Mouse (Mus musculus): ENCODE data around the gene Olfr710. TPM values are rescaled to one million over a fixed set of nuclear protein-coding genes. Genes with fewer than 3 reads are reported as not detected.
"Not testable (repeated sequence)": the region's sequence is repeated elsewhere in the genome, so short reads cannot be mapped to it uniquely, and the experiment has no call there.

Gene Olfr710
- polyA plus RNA-seq (2015; fragmentation: Nextera tagmentation; extraction: Ambion mirVana): not detected in 2 replicates

- Histone ChIP-seq H3K27me3 (no peaks in the 10 kb centered on the region), H3K4me3 (replicated peaks) (no peak within 1 kb of the TSS), H3K4me1 (no peaks in the 10 kb centered on the region), H3K9me3 (replicated peaks) (no peaks in the 10 kb centered on the region), H3K27ac (replicated peaks) (no peak within 1 kb of the TSS), H3K4me2 (replicated peaks) (no peak within 1 kb of the TSS), H3K36me3 (no peaks in the 10 kb centered on the region), H3K9ac (no peak within 1 kb of the TSS)
- no peak for ATAC-seq (ENCODE audit: insufficient number of reproducible peaks, low FRiP score, low TSS enrichment, low read depth)
- WGBS: 64% methylated on average over 3 of the region's 3 CpGs
Observed at GRCm38 (mm10) chr7:106948212-106948611, at the start of gene Olfr710. Gene Olfr710, minus strand, starts transcription at chr7:106948312.

- 93% methylated on average over 3 of the region's 3 CpGs for WGBS
- ATAC-seq (ENCODE audit: insufficient number of reproducible peaks, low FRiP score, low TSS enrichment, low read depth): no peak
- Histone ChIP-seq H3K27ac (replicated peaks) (no peak overlapping the region), H3K36me3 (no peaks in the 10 kb centered on the region), H3K4me1 (no peaks in the 10 kb centered on the region), H3K9ac (no peak overlapping the region), H3K9me3 (replicated peaks) (no peaks in the 10 kb centered on the region), H3K27me3 (no peaks in the 10 kb centered on the region), H3K4me2 (replicated peaks) (no peak overlapping the region), H3K4me3 (replicated peaks) (no peak overlapping the region)
Observed at GRCm38 (mm10) chr7:106985236-106985635, 37.1 kb upstream of the Olfr710 start.

- WGBS: 33% methylated on average over 1 of the region's 1 CpGs
- Histone ChIP-seq H3K4me1 (no peaks in the 10 kb centered on the region), H3K9ac (no peak within 1 kb of the TSS), H3K9me3 (replicated peaks) (no peaks in the 10 kb centered on the region), H3K27ac (replicated peaks) (no peak within 1 kb of the TSS), H3K4me2 (replicated peaks) (no peak within 1 kb of the TSS), H3K4me3 (replicated peaks) (no peak within 1 kb of the TSS), H3K36me3 (no peaks in the 10 kb centered on the region), H3K27me3 (no peaks in the 10 kb centered on the region)
- no peak for ATAC-seq (ENCODE audit: insufficient number of reproducible peaks, low FRiP score, low TSS enrichment, low read depth)
Observed at GRCm38 (mm10) chr7:106975353-106975752, 27.2 kb upstream of the Olfr710 start, which contains the start of gene Olfr711. Gene Olfr711, minus strand, starts transcription at chr7:106975453.

- ATAC-seq (ENCODE audit: insufficient number of reproducible peaks, low FRiP score, low TSS enrichment, low read depth); H3K4me3 ChIP-seq (replicated peaks); H3K4me2 ChIP-seq (replicated peaks); H3K27me3 ChIP-seq; H3K9me3 ChIP-seq (replicated peaks); H3K9ac ChIP-seq; H3K27ac ChIP-seq (replicated peaks); H3K36me3 ChIP-seq; H3K4me1 ChIP-seq: not testable (repeated sequence)
Observed at GRCm38 (mm10) chr7:106967503-106967902, 19.4 kb upstream of the Olfr710 start.

- Histone ChIP-seq H3K4me2 (replicated peaks) (no peak within 1 kb of the TSS), H3K4me1 (no peaks in the 10 kb centered on the region), H3K4me3 (replicated peaks) (no peak within 1 kb of the TSS), H3K36me3 (no peaks in the 10 kb centered on the region), H3K9ac (no peak within 1 kb of the TSS), H3K27me3 (no peaks in the 10 kb centered on the region), H3K9me3 (replicated peaks) (no peaks in the 10 kb centered on the region), H3K27ac (replicated peaks) (no peak within 1 kb of the TSS)
- no peak for ATAC-seq (ENCODE audit: insufficient number of reproducible peaks, low FRiP score, low TSS enrichment, low read depth)
- 77% methylated on average over 1 of the region's 1 CpGs for WGBS
Observed at GRCm38 (mm10) chr7:106963837-106964236, 15.7 kb upstream of the Olfr710 start, which contains the start of gene Olfr6. Gene Olfr6, minus strand, starts transcription at chr7:106963937.

DNA sequence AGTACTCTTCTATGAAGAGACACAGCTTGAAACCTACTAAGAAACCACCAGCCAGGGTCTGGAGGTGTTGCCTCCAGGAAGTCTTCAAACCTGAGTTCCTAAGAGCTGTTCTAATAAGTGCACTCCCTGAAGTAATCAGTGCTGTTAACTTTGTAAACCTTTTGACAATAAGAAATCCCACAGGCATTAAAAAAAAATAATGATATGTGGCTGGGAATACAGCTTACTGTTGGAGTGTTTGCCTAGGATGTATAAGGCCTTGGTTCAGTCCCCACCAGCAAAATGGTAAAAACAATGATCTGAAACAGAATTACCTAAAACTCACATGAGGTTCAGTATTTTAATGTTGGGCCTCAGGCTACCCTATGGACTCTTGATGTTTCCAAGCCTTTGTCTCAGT, 16.0 kb downstream of the Olfr710 start, which contains the start of gene Olfr709-ps1:
Olfr709-ps1 (minus strand) TSS at position 101 of the 400 bp plus-strand sequence.
- Histone ChIP-seq H3K27me3 (no peaks in the 10 kb centered on the region), H3K4me2 (replicated peaks) (no peak within 1 kb of the TSS), H3K9me3 (replicated peaks) (no peaks in the 10 kb centered on the region), H3K9ac (no peak within 1 kb of the TSS), H3K27ac (replicated peaks) (no peak within 1 kb of the TSS), H3K36me3 (no peaks in the 10 kb centered on the region), H3K4me1 (no peaks in the 10 kb centered on the region), H3K4me3 (replicated peaks) (no peak within 1 kb of the TSS)
- ATAC-seq (ENCODE audit: insufficient number of reproducible peaks, low FRiP score, low TSS enrichment, low read depth): no peak

DNA sequence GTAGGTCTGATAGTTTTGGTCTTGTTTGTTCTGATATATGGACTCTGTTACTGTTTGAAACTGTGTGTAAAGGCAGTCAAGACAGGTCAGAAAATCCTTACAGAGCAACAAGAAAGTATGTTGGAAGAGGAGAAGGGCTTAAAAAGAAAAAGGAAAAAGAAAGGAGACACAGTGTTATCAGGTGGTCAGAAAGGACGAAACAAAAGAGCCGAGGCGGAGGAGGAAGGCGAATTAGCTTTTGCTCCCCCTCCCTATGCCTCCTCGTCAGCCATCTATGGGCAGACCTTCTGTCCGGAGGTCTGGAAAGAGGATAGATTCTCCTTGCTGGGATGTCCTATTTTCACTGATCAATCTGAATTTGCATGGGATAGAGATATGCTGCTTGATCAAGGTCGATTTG, 27.2 kb downstream of the Olfr710 start:
- H3K36me3 ChIP-seq; H3K27me3 ChIP-seq; ATAC-seq (ENCODE audit: insufficient number of reproducible peaks, low FRiP score, low TSS enrichment, low read depth); H3K27ac ChIP-seq (replicated peaks); H3K9ac ChIP-seq; H3K4me3 ChIP-seq (replicated peaks); H3K4me1 ChIP-seq; H3K4me2 ChIP-seq (replicated peaks); H3K9me3 ChIP-seq (replicated peaks): not testable (repeated sequence)
- WGBS: 88% methylated on average over 7 of the region's 7 CpGs

GRCm38 (mm10) chr7:106907676-106908075, 40.4 kb downstream of the Olfr710 start, which contains the start of gene Olfr1532-ps1:
Gene Olfr1532-ps1, plus strand, starts transcription at chr7:106908001.
- H3K4me1 ChIP-seq: no peaks in the 10 kb centered on the region

DNA sequence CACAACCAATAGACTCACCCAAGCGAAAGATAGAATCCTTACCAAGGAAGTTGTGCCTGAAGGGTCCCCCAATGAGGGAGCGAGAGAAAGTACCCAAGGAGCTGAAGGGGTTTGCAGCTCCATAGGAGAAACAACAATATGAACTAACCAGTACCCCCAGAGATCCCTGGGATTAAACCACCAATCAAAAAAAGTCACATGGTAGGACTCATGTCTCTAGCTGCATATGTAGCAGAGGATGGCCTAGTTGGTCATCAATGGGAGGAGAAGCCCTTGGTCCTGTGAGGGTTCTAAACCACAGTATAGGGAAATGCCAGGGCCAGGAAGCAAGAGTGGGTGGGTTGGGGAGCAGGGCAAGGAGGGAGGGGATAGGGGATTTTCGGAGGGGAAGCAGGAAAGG, 47.0 kb downstream of the Olfr710 start, which contains the start of gene Olfr707:
Olfr707 (minus strand) TSS at position 101 of the 400 bp plus-strand sequence.
- not testable (repeated sequence) for H3K9me3 ChIP-seq (replicated peaks); H3K4me3 ChIP-seq (replicated peaks); H3K27ac ChIP-seq (replicated peaks); H3K27me3 ChIP-seq; H3K36me3 ChIP-seq; H3K4me2 ChIP-seq (replicated peaks); H3K9ac ChIP-seq; ATAC-seq (ENCODE audit: insufficient number of reproducible peaks, low FRiP score, low TSS enrichment, low read depth); H3K4me1 ChIP-seq
- WGBS: 78% methylated on average over 3 of the region's 3 CpGs

More at GRCm38 (mm10) chr7:106907676-106908075, 40.4 kb downstream of the Olfr710 start, which contains the start of gene Olfr1532-ps1:
- Histone ChIP-seq H3K27ac (replicated peaks) (no peak within 1 kb of the TSS), H3K27me3 (no peaks in the 10 kb centered on the region), H3K4me3 (replicated peaks) (no peak within 1 kb of the TSS), H3K4me2 (replicated peaks) (no peak within 1 kb of the TSS), H3K9me3 (replicated peaks) (no peaks in the 10 kb centered on the region), H3K36me3 (no peaks in the 10 kb centered on the region), H3K9ac (no peak within 1 kb of the TSS)
- ATAC-seq (ENCODE audit: insufficient number of reproducible peaks, low FRiP score, low TSS enrichment, low read depth): no peak
- WGBS: 50% methylated on average over 2 of the region's 2 CpGs

Other genes starting within 250 kb of the Olfr710 start
- not detected in 2 replicates for gene Olfr695, start 231.9 kb downstream of the Olfr710 start, polyA plus RNA-seq (2015; fragmentation: Nextera tagmentation; extraction: Ambion mirVana)
- not detected in 2 replicates for gene Olfr697, start 205.9 kb downstream of the Olfr710 start, polyA plus RNA-seq (2015; fragmentation: Nextera tagmentation; extraction: Ambion mirVana)
- not detected in 2 replicates for gene Olfr698, start 192.9 kb downstream of the Olfr710 start, polyA plus RNA-seq (2015; fragmentation: Nextera tagmentation; extraction: Ambion mirVana)
- 0.07 TPM in 2 replicates for gene Olfr699, start 155.1 kb downstream of the Olfr710 start, polyA plus RNA-seq (2015; fragmentation: Nextera tagmentation; extraction: Ambion mirVana)
- gene Olfr700, start 139.5 kb downstream of the Olfr710 start, polyA plus RNA-seq (2015; fragmentation: Nextera tagmentation; extraction: Ambion mirVana): not detected in 2 replicates
- not detected in 2 replicates for gene Olfr701, start 134.2 kb downstream of the Olfr710 start, polyA plus RNA-seq (2015; fragmentation: Nextera tagmentation; extraction: Ambion mirVana)
- not detected in 2 replicates for gene Olfr702, start 114.4 kb downstream of the Olfr710 start, polyA plus RNA-seq (2015; fragmentation: Nextera tagmentation; extraction: Ambion mirVana)
- not detected in 2 replicates for gene Olfr703, start 105.0 kb downstream of the Olfr710 start, polyA plus RNA-seq (2015; fragmentation: Nextera tagmentation; extraction: Ambion mirVana)
- gene Olfr704, start 85.1 kb downstream of the Olfr710 start, polyA plus RNA-seq (2015; fragmentation: Nextera tagmentation; extraction: Ambion mirVana): not detected in 2 replicates
- gene Olfr705, start 71.4 kb downstream of the Olfr710 start, polyA plus RNA-seq (2015; fragmentation: Nextera tagmentation; extraction: Ambion mirVana): not detected in 2 replicates
- 0.05 TPM in 1 of 2 replicates, not detected in the other for gene Olfr706, start 60.1 kb downstream of the Olfr710 start, polyA plus RNA-seq (2015; fragmentation: Nextera tagmentation; extraction: Ambion mirVana)
- 0.16 TPM in 1 of 2 replicates, not detected in the other for gene Olfr707, start 47.1 kb downstream of the Olfr710 start, polyA plus RNA-seq (2015; fragmentation: Nextera tagmentation; extraction: Ambion mirVana)
- gene Olfr1532-ps1, start 40.3 kb downstream of the Olfr710 start, polyA plus RNA-seq (2015; fragmentation: Nextera tagmentation; extraction: Ambion mirVana): 0.12 TPM in 1 of 2 replicates, not detected in the other
- 0.05 TPM in 1 of 2 replicates, not detected in the other for gene Olfr709-ps1, start 16.1 kb downstream of the Olfr710 start, polyA plus RNA-seq (2015; fragmentation: Nextera tagmentation; extraction: Ambion mirVana)
- 0.11 TPM in 1 of 2 replicates, not detected in the other for gene Olfr6, start 15.6 kb upstream of the Olfr710 start, polyA plus RNA-seq (2015; fragmentation: Nextera tagmentation; extraction: Ambion mirVana)
- gene Olfr711, start 27.1 kb upstream of the Olfr710 start, polyA plus RNA-seq (2015; fragmentation: Nextera tagmentation; extraction: Ambion mirVana): not detected in 2 replicates
- gene Olfr2, start 57.8 kb upstream of the Olfr710 start, polyA plus RNA-seq (2015; fragmentation: Nextera tagmentation; extraction: Ambion mirVana): not detected in 2 replicates
- gene Olfr713, start 82.9 kb upstream of the Olfr710 start, polyA plus RNA-seq (2015; fragmentation: Nextera tagmentation; extraction: Ambion mirVana): 0.16 TPM in 1 of 2 replicates, not detected in the other
- not detected in 2 replicates for gene Olfr714, start 122.7 kb upstream of the Olfr710 start, polyA plus RNA-seq (2015; fragmentation: Nextera tagmentation; extraction: Ambion mirVana)
- gene Olfr17, start 144.9 kb upstream of the Olfr710 start, polyA plus RNA-seq (2015; fragmentation: Nextera tagmentation; extraction: Ambion mirVana): 0.08 and 0.12 TPM in 2 replicates
- gene Olfr715b, start 162.1 kb upstream of the Olfr710 start, polyA plus RNA-seq (2015; fragmentation: Nextera tagmentation; extraction: Ambion mirVana): not detected in 2 replicates
- not detected in 2 replicates for gene Olfr715, start 182.8 kb upstream of the Olfr710 start, polyA plus RNA-seq (2015; fragmentation: Nextera tagmentation; extraction: Ambion mirVana)
- gene Olfr716, start 190.0 kb upstream of the Olfr710 start, polyA plus RNA-seq (2015; fragmentation: Nextera tagmentation; extraction: Ambion mirVana): 0.05 TPM in 1 of 2 replicates, not detected in the other
- not detected in 2 replicates for gene Nlrp14, start 218.7 kb upstream of the Olfr710 start, polyA plus RNA-seq (2015; fragmentation: Nextera tagmentation; extraction: Ambion mirVana)